Mouse (Mus musculus): ENCODE results near the gene Tenm1. TPM values are rescaled to one million over a fixed set of nuclear protein-coding genes. Genes with fewer than 3 reads are reported as not detected.

Gene Tenm1
- total RNA-seq (2014; rRNA removed; ENCODE audit: low replicate concordance): not detected in 2 replicates
- polyA plus RNA-seq (2015; fragmentation: Nextera tagmentation; extraction: Ambion mirVana): not detected in 2 replicates

DNA sequence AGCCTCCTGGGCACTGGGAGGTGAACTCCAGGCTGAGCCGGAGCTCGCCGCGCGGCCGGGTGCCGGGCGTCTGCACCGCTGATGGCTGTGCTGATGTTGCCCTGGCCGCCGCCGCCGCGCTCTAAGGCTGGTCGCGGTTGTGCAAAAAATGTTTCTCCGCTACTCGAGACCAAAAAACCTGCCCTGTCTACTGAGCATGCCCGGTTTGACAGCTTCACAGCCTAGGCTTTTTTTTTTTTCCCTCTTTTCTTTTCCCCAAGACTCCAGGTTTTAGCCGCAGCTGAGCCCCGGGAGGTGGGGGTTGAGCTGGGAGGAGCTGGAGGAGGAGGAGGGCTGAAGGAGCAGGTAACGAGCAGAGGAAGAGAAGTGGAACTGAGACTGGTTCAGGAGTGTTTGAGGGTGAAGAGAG, at the start of gene Tenm1:
Gene Tenm1, minus strand, starts transcription at position 272 of the 409 bp plus-strand sequence.
- DNase-seq (ENCODE audit: low spot score) (no peak), ATAC-seq (ENCODE audit: insufficient read depth, low read depth) (no peak)
- Histone ChIP-seq H3K9me3 (replicated peaks; ENCODE audit: control insufficient read depth, low read length) (no peaks in the 10 kb centered on the region), H3K36me3 (replicated peaks; ENCODE audit: control insufficient read depth, insufficient read depth, low read length) (no peaks in the 10 kb centered on the region), H3K27me3 (ENCODE audit: control insufficient read depth, insufficient read depth, low read length) (peaks cover 17% of the 10 kb centered on the region), H3K9ac (replicated peaks; ENCODE audit: low read depth, low read length) (no peak within 1 kb of the TSS), H3K4me1 (ENCODE audit: control insufficient read depth, insufficient read depth) (no peaks in the 10 kb centered on the region), H3K27ac (ENCODE audit: low read depth) (no peak within 1 kb of the TSS), H3K4me2 (ENCODE audit: low read depth, low read length) (peak within 1 kb of the TSS; percentile 56), H3K4me3 (ENCODE audit: low read depth, low read length) (peak within 1 kb of the TSS; percentile 36)
- TF ChIP-seq CTCF (IDR thresholded peaks at IDR 0.05; ENCODE audit: low read depth) (no peak), EP300 (IDR thresholded peaks at IDR 0.05; ENCODE audit: low read depth) (no peak)
- 12% methylated on average over 15 of the region's 22 CpGs for WGBS

DNA sequence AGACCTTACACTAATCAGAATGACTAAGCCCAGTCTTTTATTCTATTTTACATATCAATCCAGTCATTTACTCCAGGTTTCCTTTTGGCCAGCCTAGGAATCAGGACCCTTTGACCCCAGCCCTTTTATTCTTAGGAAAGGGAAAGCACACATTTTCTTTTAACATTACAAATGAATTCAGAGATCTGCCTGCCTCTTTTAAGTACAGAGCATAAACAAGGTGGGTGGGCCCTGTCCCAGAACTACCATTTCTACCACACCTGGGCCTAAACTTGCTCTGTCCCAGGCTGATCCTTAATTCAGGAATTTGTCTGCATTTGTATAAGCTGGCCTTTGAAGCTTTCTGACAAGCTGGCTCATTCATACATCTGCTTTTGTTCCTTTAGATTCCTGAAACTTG, 38.4 kb upstream of the Tenm1 start:
- Histone ChIP-seq H3K9me3 (replicated peaks; ENCODE audit: control insufficient read depth, low read length) (no peaks in the 10 kb centered on the region), H3K4me1 (ENCODE audit: control insufficient read depth, insufficient read depth) (no peaks in the 10 kb centered on the region), H3K36me3 (replicated peaks; ENCODE audit: control insufficient read depth, insufficient read depth, low read length) (no peaks in the 10 kb centered on the region), H3K4me2 (ENCODE audit: low read depth, low read length) (no peak overlapping the region), H3K27ac (ENCODE audit: low read depth) (no peak overlapping the region), H3K27me3 (ENCODE audit: control insufficient read depth, insufficient read depth, low read length) (no peaks in the 10 kb centered on the region), H3K4me3 (ENCODE audit: low read depth, low read length) (no peak overlapping the region), H3K9ac (replicated peaks; ENCODE audit: low read depth, low read length) (no peak overlapping the region)
- TF ChIP-seq CTCF (IDR thresholded peaks at IDR 0.05; ENCODE audit: low read depth): no peak
- TF ChIP-seq EP300 (IDR thresholded peaks at IDR 0.05; ENCODE audit: low read depth): no peak
- no peak for ATAC-seq (ENCODE audit: insufficient read depth, low read depth)
- DNase-seq (ENCODE audit: low spot score): no peak

DNA sequence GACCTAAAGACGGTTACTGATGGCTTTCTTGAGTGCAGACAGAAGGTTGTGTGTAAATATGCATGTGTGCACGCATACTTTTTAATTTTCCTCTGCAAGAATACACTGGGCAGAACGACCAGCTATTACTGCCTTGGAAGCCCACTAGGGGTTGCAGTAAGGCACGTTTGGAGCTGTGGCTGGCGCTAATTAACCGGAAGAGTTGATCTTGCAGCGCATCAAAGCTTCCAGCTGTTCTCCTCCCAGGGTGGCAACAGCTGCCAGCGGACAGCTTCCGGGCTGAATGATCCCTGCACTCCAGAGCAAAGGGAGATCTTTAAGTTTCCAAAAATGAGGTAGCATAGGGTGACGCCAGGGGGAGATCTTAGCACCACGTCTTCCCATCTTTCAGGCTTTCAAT, 1.7 kb upstream of the Tenm1 start:
- no peak for ATAC-seq (ENCODE audit: insufficient read depth, low read depth)
- H3K27ac ChIP-seq (ENCODE audit: low read depth): no peak overlapping the region
- H3K4me1 ChIP-seq (ENCODE audit: control insufficient read depth, insufficient read depth): no peaks in the 10 kb centered on the region
- H3K36me3 ChIP-seq (replicated peaks; ENCODE audit: control insufficient read depth, insufficient read depth, low read length): no peaks in the 10 kb centered on the region
- H3K4me3 ChIP-seq (ENCODE audit: low read depth, low read length): peak overlapping the region; percentile 30; the same call in 1 of the 2 replicates
- H3K9ac ChIP-seq (replicated peaks; ENCODE audit: low read depth, low read length): no peak overlapping the region
- peaks cover 17% of the 10 kb centered on the region for H3K27me3 ChIP-seq (ENCODE audit: control insufficient read depth, insufficient read depth, low read length)
- H3K4me2 ChIP-seq (ENCODE audit: low read depth, low read length): peak overlapping the region; percentile 56; the same call in 1 of the 2 replicates
- no peaks in the 10 kb centered on the region for H3K9me3 ChIP-seq (replicated peaks; ENCODE audit: control insufficient read depth, low read length)
- TF ChIP-seq CTCF (IDR thresholded peaks at IDR 0.05; ENCODE audit: low read depth): no peak; the same call in 1 of the 2 replicates
- TF ChIP-seq EP300 (IDR thresholded peaks at IDR 0.05; ENCODE audit: low read depth): no peak
- 8% methylated on average over 11 of the region's 11 CpGs for WGBS
- DNase-seq (ENCODE audit: low spot score): no peak

DNA sequence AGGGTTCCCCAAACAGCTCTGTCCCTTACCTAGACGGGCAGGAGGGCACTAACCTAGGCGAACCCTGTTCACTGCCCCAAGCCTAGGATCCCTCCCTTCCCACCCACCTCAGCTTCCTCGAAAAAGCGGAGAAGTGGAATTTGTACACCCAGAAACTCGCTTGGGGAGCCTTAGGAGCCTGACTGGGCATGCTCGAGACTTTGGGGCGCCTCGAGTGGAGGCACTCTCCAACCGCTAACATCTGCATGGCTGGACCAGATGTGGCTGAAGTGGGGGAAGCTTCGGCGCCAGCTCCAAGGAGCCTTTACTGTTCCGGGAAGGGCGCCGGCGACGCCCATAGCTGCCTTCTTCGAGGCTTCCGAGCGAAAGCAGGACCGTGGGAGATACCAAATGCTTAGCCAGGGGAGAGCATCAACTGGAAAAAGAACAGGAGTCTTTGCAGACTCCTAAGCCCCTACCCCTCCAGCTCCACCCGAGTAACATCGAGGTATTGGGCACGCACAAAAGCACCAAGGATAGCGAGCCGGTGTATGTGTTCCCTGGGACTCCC, 1.1 kb upstream of the Tenm1 start:
- Histone ChIP-seq H3K27ac (ENCODE audit: low read depth) (no peak overlapping the region), H3K9me3 (replicated peaks; ENCODE audit: control insufficient read depth, low read length) (no peaks in the 10 kb centered on the region), H3K36me3 (replicated peaks; ENCODE audit: control insufficient read depth, insufficient read depth, low read length) (no peaks in the 10 kb centered on the region), H3K9ac (replicated peaks; ENCODE audit: low read depth, low read length) (no peak overlapping the region), H3K27me3 (ENCODE audit: control insufficient read depth, insufficient read depth, low read length) (peaks cover 17% of the 10 kb centered on the region), H3K4me1 (ENCODE audit: control insufficient read depth, insufficient read depth) (no peaks in the 10 kb centered on the region), H3K4me2 (ENCODE audit: low read depth, low read length) (peak overlapping the region; percentile 56), H3K4me3 (ENCODE audit: low read depth, low read length) (peak overlapping the region; percentile 30)
- DNase-seq (ENCODE audit: low spot score): no peak
- 18% methylated on average over 25 of the region's 25 CpGs for WGBS
- no peak for ATAC-seq (ENCODE audit: insufficient read depth, low read depth)
- TF ChIP-seq CTCF (IDR thresholded peaks at IDR 0.05; ENCODE audit: low read depth) (no peak), EP300 (IDR thresholded peaks at IDR 0.05; ENCODE audit: low read depth) (no peak)

DNA sequence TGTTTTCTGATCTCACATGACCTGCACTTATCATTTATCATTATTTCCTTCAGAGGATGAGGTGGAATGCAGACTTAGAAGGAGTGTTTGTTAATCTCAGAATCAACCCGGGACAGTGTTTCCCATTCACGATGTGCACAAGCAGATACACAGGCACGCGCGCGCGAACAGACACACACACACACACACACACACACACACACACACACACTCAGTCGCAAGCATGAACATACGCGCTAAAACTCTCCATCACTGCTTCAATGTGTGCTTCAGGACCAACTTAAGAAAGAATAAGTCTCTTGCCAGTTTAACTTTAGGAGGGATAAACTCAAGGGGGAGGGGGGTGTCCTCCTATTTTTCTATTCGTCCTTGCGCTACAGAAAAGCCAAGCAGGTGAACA, 411 bp upstream of the Tenm1 start:
- Histone ChIP-seq H3K4me2 (ENCODE audit: low read depth, low read length) (peak overlapping the region; percentile 56), H3K36me3 (replicated peaks; ENCODE audit: control insufficient read depth, insufficient read depth, low read length) (no peaks in the 10 kb centered on the region), H3K9me3 (replicated peaks; ENCODE audit: control insufficient read depth, low read length) (no peaks in the 10 kb centered on the region), H3K27me3 (ENCODE audit: control insufficient read depth, insufficient read depth, low read length) (peaks cover 17% of the 10 kb centered on the region), H3K9ac (replicated peaks; ENCODE audit: low read depth, low read length) (no peak overlapping the region), H3K4me1 (ENCODE audit: control insufficient read depth, insufficient read depth) (no peaks in the 10 kb centered on the region), H3K4me3 (ENCODE audit: low read depth, low read length) (peak overlapping the region; percentile 36), H3K27ac (ENCODE audit: low read depth) (no peak overlapping the region)
- TF ChIP-seq CTCF (IDR thresholded peaks at IDR 0.05; ENCODE audit: low read depth) (no peak), EP300 (IDR thresholded peaks at IDR 0.05; ENCODE audit: low read depth) (no peak)
- ATAC-seq (ENCODE audit: insufficient read depth, low read depth) (no peak), DNase-seq (ENCODE audit: low spot score) (no peak)
- WGBS: 15% methylated on average over 12 of the region's 12 CpGs

DNA sequence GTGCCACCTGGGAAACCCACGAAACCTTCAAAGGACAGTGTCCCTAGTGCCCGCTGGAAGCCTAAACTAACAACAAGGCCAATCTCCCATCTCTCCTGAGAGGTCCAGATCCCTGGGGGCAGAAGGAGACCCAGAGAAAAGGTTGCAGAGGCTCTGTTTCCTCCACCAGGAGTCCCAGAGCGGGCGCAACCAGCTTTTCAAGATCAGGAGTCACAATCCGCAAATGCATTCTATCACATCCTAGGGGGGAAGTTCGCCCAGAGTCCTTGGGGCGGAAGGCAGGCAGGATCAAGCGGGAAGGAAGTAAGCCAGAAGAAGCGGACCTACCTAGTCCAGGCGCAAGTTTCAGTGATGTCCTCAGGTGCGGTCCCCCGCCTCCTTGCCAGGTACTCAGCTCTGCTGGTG, 963 bp downstream of the Tenm1 start:
- TF ChIP-seq CTCF (IDR thresholded peaks at IDR 0.05; ENCODE audit: low read depth) (no peak), EP300 (IDR thresholded peaks at IDR 0.05; ENCODE audit: low read depth) (no peak)
- H3K27ac ChIP-seq (ENCODE audit: low read depth): no peak overlapping the region
- no peaks in the 10 kb centered on the region for H3K36me3 ChIP-seq (replicated peaks; ENCODE audit: control insufficient read depth, insufficient read depth, low read length)
- 10% methylated on average over 12 of the region's 12 CpGs for WGBS
- H3K4me2 ChIP-seq (ENCODE audit: low read depth, low read length): 0 out of 2 replicates have a peak overlapping the region, but pooled peaks have one; percentile 23
- no peak for ATAC-seq (ENCODE audit: insufficient read depth, low read depth)
- peak overlapping the region; percentile 36 for H3K4me3 ChIP-seq (ENCODE audit: low read depth, low read length)
- H3K9ac ChIP-seq (replicated peaks; ENCODE audit: low read depth, low read length): no peak overlapping the region
- H3K9me3 ChIP-seq (replicated peaks; ENCODE audit: control insufficient read depth, low read length): no peaks in the 10 kb centered on the region
- no peak for DNase-seq (ENCODE audit: low spot score)
- peaks cover 17% of the 10 kb centered on the region for H3K27me3 ChIP-seq (ENCODE audit: control insufficient read depth, insufficient read depth, low read length)
- H3K4me1 ChIP-seq (ENCODE audit: control insufficient read depth, insufficient read depth): no peaks in the 10 kb centered on the region

Data from heart, postnatal 0 days (tissue).